Mouse (Mus musculus) gastrocnemius, postnatal 14 days (tissue): ENCODE measurements around the gene Trim72. TPM values are rescaled to one million over a fixed set of nuclear protein-coding genes. Genes with fewer than 3 reads are reported as not detected.
A peak's percentile ranks its signal among the peaks of the same experiment; 100 is the strongest.

Experiments
- DNase-seq: peaks from one replicate; pipeline ENCODE4 v3.0.0; 2021; ENCODE audit warnings: mixed read lengths
- intact Hi-C: fragments of 180-260 bp; cut with DNase I; formaldehyde crosslinking; loops from one replicate; pipeline ENCODE4 v1.15.1; 2025; ENCODE audit warnings: low total_unique reads
- long read RNA-seq, 2 experiments: library from polyadenylated mRNA; stranded (forward); transcript quantifications; one replicate each; pipeline ENCODE4 v2.0.0; 2021
- total RNA-seq, 2 experiments: library from RNA; stranded (reverse); gene quantifications; 2 replicates each; pipeline ENCODE4 v1.2.3; 2021

Gene Trim72
- total RNA-seq = 100 to 1,000 TPM; 246 TPM
- long read RNA-seq, experiment 1, transcript Trim72-202 (7 exons, 2,134 nt) = major isoform, 27 of 33 reads
- long read RNA-seq, experiment 1, partial matches to known transcripts = 3 of 33 reads
- long read RNA-seq, experiment 1, other reads (novel, unspliced or antisense) = 2 of 33 reads
- long read RNA-seq, experiment 2, transcript Trim72-202 (7 exons, 2,134 nt) = major isoform, 19 of 22 reads
- long read RNA-seq, experiment 2, partial matches to known transcripts = 1 of 22 reads
- long read RNA-seq, experiment 2, other reads (novel, unspliced or antisense) = 1 of 22 reads

DNA sequence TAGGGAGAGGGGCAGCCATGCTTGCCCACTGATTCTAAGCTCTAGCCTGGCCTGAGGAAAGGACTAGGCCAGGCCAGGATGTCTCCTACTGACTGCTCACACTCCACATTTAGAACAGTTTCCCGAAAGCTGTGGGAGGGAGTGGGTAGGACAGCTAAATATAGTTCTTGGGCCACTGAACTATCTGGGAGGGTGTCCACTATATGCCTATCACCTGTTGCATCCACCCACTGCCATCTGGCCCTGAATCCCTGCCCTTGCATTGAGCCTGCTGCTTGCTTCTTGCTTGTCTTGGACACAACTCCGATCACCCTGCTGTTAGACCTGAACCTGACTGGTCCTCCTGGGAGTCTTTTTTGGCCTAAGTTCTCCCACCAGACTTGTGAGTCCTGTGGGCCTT is at the start of gene Trim72:
TSS of gene Trim72 (plus strand) at position 262 of the 400 bp plus-strand sequence.
- intact Hi-C loops = no loop called here
- DNase-seq = peak; percentile 65

DNA sequence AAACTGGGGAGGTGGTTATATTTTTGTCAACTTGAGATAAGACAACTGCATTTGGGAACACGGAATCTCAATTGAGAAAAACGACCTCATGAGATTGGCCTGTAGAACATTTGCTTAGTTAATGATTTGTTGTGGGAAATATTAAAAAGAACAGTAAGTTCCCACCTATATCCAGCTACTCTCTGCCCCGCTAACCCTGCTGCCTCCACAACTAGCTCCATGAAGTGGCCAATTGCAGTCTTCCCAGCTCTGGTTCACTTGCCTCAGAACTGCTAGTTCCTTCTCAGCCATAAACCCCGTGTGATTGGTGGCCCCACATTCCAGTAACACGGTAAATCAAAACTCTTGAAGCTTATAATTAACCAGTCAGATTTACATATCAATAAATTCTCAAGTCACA is 44.4 kb upstream of the Trim72 start:
- DNase-seq = no peak
- intact Hi-C loops = no loop called here

DNA sequence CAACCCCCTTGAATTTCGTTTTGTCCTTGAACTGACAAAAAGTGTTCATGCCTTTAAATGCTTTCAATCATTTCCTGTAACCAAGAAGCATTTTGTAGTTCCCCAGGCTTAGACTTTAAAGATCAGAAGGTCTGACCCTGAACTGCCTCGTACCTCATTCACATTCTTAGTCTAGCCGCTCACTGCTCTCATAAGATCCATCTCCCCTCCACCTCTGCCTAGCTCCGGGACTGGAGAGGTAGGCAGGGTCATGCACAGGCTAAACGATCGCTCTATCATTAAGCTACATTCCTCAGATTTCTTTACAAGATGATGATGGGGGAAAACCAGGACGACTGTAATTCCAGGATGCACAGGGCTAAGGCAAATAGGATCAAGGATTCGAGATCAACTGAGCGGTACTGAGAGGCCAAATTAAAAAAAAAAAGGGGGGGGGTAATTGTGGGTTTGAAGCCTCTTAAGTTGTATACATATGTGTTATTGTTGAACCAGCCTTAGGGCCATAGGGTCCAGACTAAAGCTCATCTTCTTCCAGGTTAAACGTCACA is 37.3 kb upstream of the Trim72 start:
- intact Hi-C loops = no loop called here
- DNase-seq = no peak

DNA sequence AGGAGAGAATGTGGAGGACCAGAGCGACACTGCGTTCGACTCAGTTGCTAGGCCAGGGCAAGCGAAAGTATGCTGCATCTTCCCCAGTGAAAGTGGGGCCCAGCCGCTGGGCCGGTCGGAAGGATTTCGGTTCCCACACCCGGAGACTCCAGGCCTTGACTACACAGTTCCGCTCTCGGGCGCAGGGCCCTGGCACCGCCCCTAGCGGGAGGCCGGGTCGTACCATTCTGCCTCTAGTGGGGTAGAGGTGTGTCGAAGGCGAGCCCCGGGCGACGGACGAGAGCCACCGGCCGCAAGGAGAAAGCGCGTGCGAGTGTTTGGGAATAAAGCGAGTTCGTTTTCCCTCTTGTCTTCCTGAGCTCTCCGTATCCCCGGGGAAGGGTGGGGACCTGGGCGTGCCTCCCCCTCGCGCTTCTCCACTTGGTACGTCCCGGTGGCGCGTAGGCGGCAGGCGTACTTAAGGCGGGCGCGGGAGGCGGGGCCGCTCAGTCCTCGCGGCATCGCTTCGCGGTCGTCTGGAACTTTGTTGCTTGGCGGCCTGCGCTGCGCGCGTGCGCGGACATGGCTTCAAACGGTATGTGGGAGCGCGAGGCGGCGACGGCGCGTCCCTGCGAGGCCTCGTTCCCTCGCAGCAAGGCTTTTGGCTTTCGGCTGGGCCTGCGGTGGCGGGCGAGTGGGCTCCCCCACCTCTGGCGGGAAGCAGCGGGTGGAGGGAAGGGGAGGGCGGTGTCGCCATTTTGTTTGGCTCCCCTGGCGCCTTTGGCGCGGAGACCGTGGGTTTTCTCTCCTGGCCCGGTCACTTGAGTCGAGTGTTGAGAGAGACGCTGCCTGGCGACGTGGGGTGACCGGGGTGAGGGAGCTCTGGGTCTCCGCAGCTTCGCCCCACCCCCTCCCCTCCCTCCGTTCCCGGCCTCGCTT is 36.5 kb upstream of the Trim72 start, which contains the start of gene Fus:
TSS of gene Fus (plus strand) at position 454 of the 918 bp plus-strand sequence.
- intact Hi-C loops = no loop called here
- peak; percentile 95 for DNase-seq

DNA sequence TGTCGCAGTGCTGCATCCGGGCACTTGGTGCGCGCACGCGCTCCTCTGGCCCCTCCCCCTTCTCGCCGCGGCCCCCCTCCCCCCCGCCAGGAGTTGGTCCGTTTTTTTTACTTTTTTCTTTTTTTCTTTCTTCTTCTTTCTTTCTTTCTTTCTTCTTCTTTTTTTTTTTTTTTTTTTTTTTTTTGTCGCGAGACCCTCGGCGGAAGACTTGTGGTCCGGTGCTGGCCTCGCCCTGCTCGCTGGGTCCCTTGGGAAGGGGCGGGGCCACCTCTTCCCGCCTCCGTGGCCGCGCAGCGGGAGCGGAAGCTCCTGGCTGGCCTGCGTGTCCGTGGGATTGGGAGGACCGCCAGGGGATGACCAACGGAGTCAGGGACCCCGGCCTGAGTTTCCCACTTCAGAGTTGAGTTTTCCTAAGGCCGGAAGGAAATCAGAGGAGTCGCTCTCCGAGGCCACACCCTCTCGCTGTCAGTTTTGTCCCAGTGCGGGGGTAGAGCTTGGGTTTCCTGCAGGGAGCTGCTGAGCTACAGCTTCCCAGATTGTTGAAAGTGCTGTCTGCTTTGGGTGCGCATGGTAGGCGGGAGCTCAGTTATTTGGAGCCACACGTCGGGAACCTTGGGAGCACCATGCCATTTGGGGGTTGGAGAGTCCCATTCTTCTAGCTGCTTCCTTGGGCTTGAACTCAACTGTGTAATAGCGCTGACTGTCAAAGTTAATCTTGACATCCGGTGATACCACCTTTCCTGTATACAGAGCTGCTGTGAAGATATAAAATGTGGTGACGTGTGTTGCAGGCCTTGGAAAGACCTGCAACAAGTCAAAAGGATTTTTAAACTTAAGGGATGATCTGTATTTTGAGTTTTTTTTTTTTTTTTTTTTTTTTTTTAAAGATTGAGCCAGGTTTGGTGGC is 35.6 kb upstream of the Trim72 start:
- peak; percentile 87 for DNase-seq
- intact Hi-C loops = no loop called here

DNA sequence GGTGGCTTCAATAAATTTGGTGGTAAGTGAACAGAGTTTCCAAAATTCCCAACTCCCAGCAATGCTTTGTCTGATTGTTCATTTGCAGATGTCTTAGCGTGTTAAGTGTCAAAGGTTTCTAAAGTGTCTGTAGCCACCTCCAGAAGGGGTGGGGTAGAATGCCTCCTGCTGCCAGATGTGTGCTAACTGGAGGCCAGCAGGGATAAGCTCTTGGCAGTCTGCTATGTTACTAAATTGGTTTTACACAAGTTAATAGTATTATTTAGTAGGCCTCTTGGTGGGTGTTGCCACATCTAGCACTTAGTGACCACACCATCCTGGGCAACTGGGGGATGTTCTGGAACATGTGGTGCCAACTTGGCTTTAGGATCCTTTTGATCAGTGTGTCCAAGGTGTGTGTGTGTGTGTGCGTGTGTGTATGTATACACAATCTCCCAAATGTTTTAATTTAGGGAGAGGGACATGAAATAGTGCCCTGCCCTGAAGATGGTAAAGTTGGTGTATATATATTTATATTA is 29.3 kb upstream of the Trim72 start:
- intact Hi-C loops = no loop called here
- DNase-seq = no peak

DNA sequence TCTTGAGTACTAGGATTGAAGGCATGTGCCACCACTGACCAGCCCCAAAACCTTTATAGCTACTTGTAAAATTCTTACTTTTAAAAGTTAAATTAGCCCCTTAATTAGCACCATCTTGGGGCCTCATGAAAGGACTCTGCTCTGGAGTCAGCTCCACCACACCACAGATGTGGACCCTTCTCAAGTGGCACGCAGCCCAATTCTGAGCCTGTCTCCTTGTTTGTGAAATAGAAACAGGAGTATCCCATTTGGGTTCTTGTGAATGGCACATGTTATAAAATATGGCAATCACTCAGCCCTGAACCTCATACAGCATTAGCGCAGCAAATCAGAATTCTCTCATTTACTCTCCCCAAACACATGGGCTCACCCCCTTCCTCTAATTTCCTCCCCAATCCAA is 24.9 kb upstream of the Trim72 start:
- no peak for DNase-seq
- intact Hi-C loops = no loop called here

DNA sequence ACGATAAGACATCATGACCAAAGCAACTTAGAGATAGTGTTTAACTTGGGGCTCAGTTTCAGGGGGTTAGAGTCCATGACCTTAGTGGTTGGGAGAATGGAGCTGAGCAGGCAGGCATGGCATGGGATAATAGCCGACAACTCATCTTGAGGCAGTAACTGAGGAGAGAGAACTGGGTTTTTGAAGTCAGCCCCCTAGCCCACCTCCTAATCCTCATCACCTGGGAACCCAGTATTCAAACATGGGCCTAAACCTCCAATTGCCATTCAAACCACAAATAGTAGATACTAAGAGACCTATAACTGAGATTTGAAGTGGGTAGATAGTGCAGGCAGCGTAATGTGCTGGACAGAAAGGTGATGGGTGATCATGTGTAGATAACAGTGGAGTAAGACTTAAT is 23.1 kb upstream of the Trim72 start:
- DNase-seq = no peak
- intact Hi-C loops = no loop called here

DNA sequence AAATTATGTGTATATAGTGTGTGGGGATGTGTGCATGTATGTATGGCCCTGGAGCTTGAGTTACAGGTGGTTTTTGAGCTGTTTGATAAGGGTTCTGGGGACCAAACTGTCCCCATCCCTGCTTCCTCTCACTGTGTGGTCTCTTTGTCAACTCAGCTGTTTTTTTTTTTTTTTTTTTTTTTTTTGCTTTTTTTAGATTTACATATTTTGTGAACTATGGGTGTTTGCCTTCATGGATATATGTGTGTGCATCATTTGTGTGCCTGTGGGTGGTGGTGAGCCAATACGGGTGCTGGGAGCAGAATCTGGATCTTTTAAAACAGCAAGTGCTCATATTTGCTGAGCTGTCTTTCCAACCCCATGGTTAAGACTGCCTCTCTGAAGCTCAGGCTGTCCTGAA is 14.8 kb upstream of the Trim72 start:
- intact Hi-C loops = no loop called here
- DNase-seq = no peak

DNA sequence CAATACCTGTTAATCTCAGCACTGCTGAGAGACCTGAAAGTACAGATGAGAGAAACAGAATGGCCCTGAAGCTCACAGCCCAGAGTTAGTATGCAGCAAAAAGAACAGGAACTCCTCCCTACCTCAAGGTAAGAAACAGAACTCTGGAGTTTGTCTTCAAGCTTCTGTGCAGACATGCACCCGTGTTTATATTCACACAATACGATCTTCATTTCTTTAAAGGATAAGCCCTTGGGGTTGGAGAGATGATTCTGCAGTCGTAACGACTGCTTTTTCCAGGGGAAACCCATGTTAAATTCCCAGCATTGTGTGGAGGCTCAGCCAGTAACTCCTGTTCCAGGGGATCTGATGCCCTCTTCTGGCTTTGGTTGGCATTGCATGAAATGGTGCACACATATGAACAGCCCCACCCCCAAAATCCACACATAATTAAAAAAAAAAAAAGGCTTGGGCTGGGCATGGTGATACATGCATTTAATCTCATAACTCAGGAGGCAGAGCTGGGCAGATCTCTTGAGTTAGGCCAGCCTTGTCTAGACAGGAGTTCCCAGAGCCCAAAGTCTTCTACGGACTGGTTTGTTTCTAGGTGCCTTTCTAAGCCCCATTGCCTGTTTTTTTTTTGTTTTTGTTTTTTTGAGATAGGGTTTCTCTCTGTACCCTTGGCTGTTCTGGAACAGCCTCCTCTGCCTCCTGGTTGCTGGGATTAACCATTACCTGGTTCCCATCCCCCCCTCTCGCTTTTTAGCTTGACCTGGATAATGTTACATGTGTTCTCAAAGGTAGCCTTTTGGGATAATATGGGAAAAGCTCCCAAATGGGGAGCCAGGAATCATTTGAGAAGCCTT is 11.9 kb upstream of the Trim72 start:
- intact Hi-C loops = no loop called here
- peak; percentile 64 for DNase-seq

DNA sequence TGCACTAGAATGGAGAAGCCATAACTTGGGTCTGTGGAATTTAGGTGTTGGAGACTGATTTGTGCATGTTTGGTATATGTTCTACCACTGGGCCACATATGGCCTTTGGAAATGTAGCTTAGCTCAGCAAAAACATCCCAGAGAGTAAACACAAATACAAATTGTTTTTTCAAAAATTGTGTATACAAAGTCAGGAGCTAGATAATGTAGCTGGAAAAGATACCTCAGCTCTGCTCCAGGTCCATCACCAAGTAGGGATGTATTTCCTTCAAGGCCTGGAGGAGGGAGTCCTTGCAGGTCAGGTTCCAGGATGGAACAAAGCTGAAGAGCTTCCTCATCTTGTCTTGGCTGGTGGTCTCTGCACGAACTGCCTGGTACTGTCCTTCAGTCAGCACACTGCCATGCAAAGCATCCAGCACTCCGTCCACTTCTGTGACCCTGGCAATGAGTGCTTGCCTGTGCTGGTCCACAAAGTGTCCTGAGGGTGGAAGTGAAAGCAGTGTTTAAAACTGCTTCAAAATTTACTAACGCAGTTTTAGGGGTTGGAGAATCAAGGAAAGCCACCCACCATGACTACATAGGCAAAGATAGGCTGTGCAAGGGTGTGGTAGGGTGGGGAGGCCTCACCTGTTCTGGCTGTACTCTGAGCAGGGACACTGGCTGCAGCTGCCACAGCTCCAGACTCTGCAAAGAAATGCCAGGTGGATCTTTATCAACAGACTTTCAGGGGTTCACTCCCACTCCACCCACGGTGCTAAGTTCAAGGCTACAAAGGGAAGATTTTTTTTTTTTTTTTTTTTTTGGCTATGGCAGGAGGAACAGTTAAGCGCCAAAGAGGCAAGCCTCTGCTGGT is 11.0 kb upstream of the Trim72 start:
- DNase-seq = no peak
- intact Hi-C loops = no loop called here

DNA sequence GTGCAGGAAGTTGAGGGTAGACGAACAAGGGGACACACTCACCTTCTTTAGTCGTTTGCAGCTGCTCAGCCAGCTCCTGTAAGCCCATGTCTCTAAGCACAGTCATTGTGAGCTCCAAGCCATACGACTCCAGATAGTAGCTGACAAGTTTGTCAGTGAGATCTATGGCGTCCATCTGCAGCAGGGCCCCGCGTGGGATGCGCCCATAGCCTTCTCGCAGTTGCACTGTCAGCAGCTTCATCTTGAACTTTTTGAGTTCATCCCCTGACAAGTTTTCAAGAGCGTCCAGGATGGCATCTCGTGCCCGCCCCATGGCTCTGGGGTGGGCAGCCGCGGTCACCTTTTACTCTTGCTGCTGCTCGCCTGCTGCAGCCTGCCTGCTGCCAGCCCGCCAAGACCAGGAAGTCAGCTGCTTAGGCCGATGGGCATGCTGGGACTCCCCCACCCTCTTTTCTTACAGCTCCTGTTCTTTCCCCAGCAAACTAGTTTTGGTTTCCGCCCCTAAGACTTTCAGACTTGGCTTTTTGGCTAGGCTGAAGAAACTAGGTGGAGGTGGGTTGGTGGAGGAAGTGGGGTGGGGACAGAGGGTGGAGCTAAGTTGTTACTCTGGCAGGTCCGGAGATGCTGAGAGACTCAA is 10.3 kb upstream of the Trim72 start, which contains the start of gene Pycard:
TSS of gene Pycard (minus strand) at position 527 of the 637 bp plus-strand sequence.
- DNase-seq = peak; percentile 47
- intact Hi-C loops = no loop called here

DNA sequence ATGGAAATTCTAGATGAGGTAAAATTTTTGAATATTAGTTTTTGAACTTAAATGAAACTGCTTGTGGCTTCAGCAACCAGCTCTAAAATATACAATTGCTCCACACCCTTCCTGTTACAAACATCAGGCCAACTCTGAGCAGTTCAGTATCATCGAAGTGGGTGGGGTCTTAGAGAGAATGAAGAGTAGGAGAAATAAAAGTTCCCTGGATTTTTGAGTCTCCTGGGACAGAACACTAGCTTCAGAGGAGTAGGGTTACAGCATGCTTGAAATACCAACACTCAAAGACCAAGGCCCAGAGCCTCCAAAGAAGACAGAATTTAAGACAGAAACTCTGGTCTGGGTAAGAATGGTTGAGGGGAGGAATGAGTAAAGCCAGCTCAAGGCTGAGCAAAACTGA is 4.3 kb upstream of the Trim72 start:
- DNase-seq = no peak
- intact Hi-C loops = no loop called here

DNA sequence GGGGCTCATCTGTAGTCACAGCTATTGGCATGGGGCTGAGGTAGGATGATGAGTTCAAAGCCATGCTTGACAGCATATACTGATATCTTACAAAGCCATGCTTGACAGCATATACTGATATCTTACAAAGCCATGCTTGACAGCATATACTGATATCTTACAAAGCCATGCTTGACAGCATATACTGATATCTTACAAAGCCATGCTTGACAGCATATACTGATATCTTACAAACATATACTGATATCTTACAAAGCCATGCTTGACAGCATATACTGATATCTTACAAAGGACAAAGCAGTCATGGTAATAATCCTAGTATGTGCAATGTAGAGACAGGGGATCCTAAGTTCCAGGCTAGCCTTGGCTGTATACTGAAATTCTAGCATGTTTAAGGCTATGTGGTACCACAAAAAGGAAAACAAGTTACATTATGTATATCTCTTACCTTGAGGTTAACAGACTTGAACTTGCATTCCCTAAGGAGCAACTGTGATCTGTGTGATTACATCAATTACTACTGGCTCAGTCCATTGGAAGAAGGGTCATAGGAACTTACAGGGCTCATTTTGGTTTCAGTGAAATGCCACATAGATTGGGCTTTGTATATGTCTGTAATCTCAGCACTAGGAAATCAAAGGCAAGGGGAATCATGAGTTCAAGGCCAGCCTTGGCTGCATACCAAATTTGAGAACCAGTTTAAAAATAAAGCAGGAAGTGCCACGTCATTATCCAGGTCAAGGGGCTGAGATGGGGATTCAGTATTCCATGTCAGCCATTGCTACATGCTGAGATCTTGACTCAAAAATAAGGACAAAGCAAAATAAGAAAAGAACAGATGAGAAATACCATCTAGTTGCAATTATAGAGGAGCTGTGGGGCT is 3.4 kb upstream of the Trim72 start:
- intact Hi-C loops = no loop called here
- DNase-seq = no peak

DNA sequence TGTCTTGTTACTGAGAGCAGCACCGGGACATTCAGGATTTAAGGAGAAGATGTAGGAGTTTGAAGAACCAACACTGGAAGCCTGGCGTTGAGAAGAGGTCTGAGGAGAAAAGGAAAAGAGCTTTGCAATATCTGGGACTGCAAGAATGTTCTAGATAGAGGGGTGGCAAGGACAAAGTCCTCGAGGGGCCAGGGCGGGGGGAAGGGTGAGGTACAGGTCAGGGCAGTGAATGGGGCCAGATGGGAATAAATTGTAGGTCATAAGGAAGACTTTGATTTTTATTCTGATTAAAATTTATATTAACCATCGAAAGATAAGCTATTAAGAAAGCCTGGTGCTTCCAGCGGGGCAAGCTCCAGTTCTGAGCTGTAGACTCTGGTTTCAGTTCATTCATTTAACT is 651 bp upstream of the Trim72 start:
- DNase-seq = no peak
- intact Hi-C loops = no loop called here

DNA sequence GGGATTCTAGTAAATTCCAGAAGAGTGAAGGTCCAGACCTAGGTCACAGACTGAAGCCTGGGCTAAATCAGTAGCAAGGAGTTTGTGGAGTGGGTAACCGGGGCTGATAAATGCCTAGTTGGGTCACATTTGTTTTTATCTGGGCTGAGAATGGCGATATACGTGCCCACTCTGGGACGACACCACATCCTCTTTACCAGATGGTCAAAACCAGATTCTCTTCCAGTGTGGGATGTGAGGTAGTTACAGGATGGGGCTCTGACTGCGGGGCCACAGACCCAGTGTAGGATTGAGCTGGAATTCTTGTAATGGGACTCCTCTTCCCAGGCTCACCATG is 369 bp downstream of the Trim72 start:
- intact Hi-C loops = no loop called here
- no peak for DNase-seq
